Mouse (Mus musculus): Measurements from ENCODE around the gene Asphd1. TPM values are rescaled to one million over a fixed set of nuclear protein-coding genes. Genes with fewer than 3 reads are reported as not detected.
"Not testable (repeated sequence)": the region's sequence is repeated elsewhere in the genome, so short reads cannot be mapped to it uniquely, and the experiment has no call there.

Gene Asphd1
- polyA plus RNA-seq, 1 experiment = 42.4 TPM

GRCm38 (mm10) chr7:126914844-126915243 lies 34.5 kb downstream of the Asphd1 start:
- no peaks in the 10 kb centered on the region for H3K4me1 ChIP-seq (ENCODE audit: control insufficient read depth, insufficient read depth, low read length)
- no peaks in the 10 kb centered on the region for H3K27me3 ChIP-seq (ENCODE audit: control insufficient read depth, insufficient read depth, low read length)
- no peak for TF ChIP-seq CTCF (IDR thresholded peaks at IDR 0.05; ENCODE audit: borderline replicate concordance, insufficient read depth, low read depth, low read length)
- no peak for TF ChIP-seq POLR2A (IDR thresholded peaks at IDR 0.05; ENCODE audit: borderline replicate concordance, insufficient read depth, low read length)
- H3K4me3 ChIP-seq (replicated peaks; ENCODE audit: insufficient read depth, low read depth, low read length) = no peak overlapping the region
- DNase-seq = no peak
- 90% methylated on average over 3 of the region's 3 CpGs for whole genome bisulfite sequencing
- H3K27ac ChIP-seq (ENCODE audit: insufficient read depth, low read length) = no peak overlapping the region

GRCm38 (mm10) chr7:126905590-126905989 lies 43.8 kb downstream of the Asphd1 start:
- TF ChIP-seq CTCF (IDR thresholded peaks at IDR 0.05; ENCODE audit: borderline replicate concordance, insufficient read depth, low read depth, low read length) = no peak
- no peak for TF ChIP-seq POLR2A (IDR thresholded peaks at IDR 0.05; ENCODE audit: borderline replicate concordance, insufficient read depth, low read length)
- Histone ChIP-seq H3K4me1 (ENCODE audit: control insufficient read depth, insufficient read depth, low read length) (no peaks in the 10 kb centered on the region), H3K4me3 (replicated peaks; ENCODE audit: insufficient read depth, low read depth, low read length) (no peak overlapping the region), H3K27me3 (ENCODE audit: control insufficient read depth, insufficient read depth, low read length) (no peaks in the 10 kb centered on the region), H3K27ac (ENCODE audit: insufficient read depth, low read length) (no peak overlapping the region)
- no peak for DNase-seq
- 59% methylated on average over 3 of the region's 3 CpGs for WGBS

GRCm38 (mm10) chr7:126899781-126900180 lies 49.6 kb downstream of the Asphd1 start:
- not testable (repeated sequence) for H3K27ac ChIP-seq (ENCODE audit: insufficient read depth, low read length); DNase-seq; H3K4me1 ChIP-seq (ENCODE audit: control insufficient read depth, insufficient read depth, low read length); H3K27me3 ChIP-seq (ENCODE audit: control insufficient read depth, insufficient read depth, low read length); H3K4me3 ChIP-seq (replicated peaks; ENCODE audit: insufficient read depth, low read depth, low read length)
- 95% methylated on average over 8 of the region's 9 CpGs for WGBS

- Histone ChIP-seq H3K4me3 (replicated peaks; ENCODE audit: insufficient read depth, low read depth, low read length) (peak overlapping the region; percentile 86), H3K27me3 (ENCODE audit: control insufficient read depth, insufficient read depth, low read length) (no peaks in the 10 kb centered on the region), H3K27ac (ENCODE audit: insufficient read depth, low read length) (peak overlapping the region; percentile 94), H3K4me1 (ENCODE audit: control insufficient read depth, insufficient read depth, low read length) (no peaks in the 10 kb centered on the region; the same call in 1 of the 2 replicates)
- TF ChIP-seq POLR2A (IDR thresholded peaks at IDR 0.05; ENCODE audit: borderline replicate concordance, insufficient read depth, low read length) = peak; percentile 99
- no peak for TF ChIP-seq CTCF (IDR thresholded peaks at IDR 0.05; ENCODE audit: borderline replicate concordance, insufficient read depth, low read depth, low read length)
- DNase-seq = peak; percentile 96 to 98
- 11% methylated on average over 37 of the region's 37 CpGs for WGBS
Measured at GRCm38 (mm10) chr7:126898102-126898990, 51.0 kb downstream of the Asphd1 start.

GRCm38 (mm10) chr7:126897390-126898101 lies 51.8 kb downstream of the Asphd1 start:
- no peak for DNase-seq
- no peak for TF ChIP-seq CTCF (IDR thresholded peaks at IDR 0.05; ENCODE audit: borderline replicate concordance, insufficient read depth, low read depth, low read length)
- no peak for TF ChIP-seq POLR2A (IDR thresholded peaks at IDR 0.05; ENCODE audit: borderline replicate concordance, insufficient read depth, low read length)
- Histone ChIP-seq H3K4me1 (ENCODE audit: control insufficient read depth, insufficient read depth, low read length) (no peaks in the 10 kb centered on the region; the same call in 1 of the 2 replicates), H3K27me3 (ENCODE audit: control insufficient read depth, insufficient read depth, low read length) (no peaks in the 10 kb centered on the region), H3K4me3 (replicated peaks; ENCODE audit: insufficient read depth, low read depth, low read length) (peak overlapping the region; percentile 86), H3K27ac (ENCODE audit: insufficient read depth, low read length) (peak overlapping the region; percentile 94)
- 6% methylated on average over 16 of the region's 16 CpGs for WGBS

- H3K4me1 ChIP-seq (ENCODE audit: control insufficient read depth, insufficient read depth, low read length) = no peaks in the 10 kb centered on the region; the same call in 1 of the 2 replicates
- no peak for TF ChIP-seq POLR2A (IDR thresholded peaks at IDR 0.05; ENCODE audit: borderline replicate concordance, insufficient read depth, low read length)
- TF ChIP-seq CTCF (IDR thresholded peaks at IDR 0.05; ENCODE audit: borderline replicate concordance, insufficient read depth, low read depth, low read length) = no peak
- H3K27me3 ChIP-seq (ENCODE audit: control insufficient read depth, insufficient read depth, low read length) = no peaks in the 10 kb centered on the region
- 0 out of 2 replicates have a peak overlapping the region, but pooled peaks have one; percentile 15 for H3K27ac ChIP-seq (ENCODE audit: insufficient read depth, low read length)
- H3K4me3 ChIP-seq (replicated peaks; ENCODE audit: insufficient read depth, low read depth, low read length) = no peak overlapping the region
- DNase-seq = no peak
- 80% methylated on average over 5 of the region's 5 CpGs for WGBS
Measured at GRCm38 (mm10) chr7:126896912-126897311, 52.5 kb downstream of the Asphd1 start.

Other genes starting within 250 kb of the Asphd1 start
- gene Coro1a, start 241.8 kb downstream of the Asphd1 start, polyA plus RNA-seq (2012; rRNA removed) = 110 and 126 TPM in 2 replicates
- gene Mapk3, start 190.0 kb downstream of the Asphd1 start, polyA plus RNA-seq (2012; rRNA removed) = 212 and 229 TPM in 2 replicates
- 6.0 and 8.0 TPM in 2 replicates for gene Gdpd3, start 183.2 kb downstream of the Asphd1 start, polyA plus RNA-seq (2012; rRNA removed)
- 628 and 636 TPM in 2 replicates for gene Ypel3, start 172.6 kb downstream of the Asphd1 start, polyA plus RNA-seq (2012; rRNA removed)
- 2.2 TPM in 2 replicates for gene Tbx6, start 168.1 kb downstream of the Asphd1 start, polyA plus RNA-seq (2012; rRNA removed)
- 110 and 119 TPM in 2 replicates for gene Ppp4c, start 157.1 kb downstream of the Asphd1 start, polyA plus RNA-seq (2012; rRNA removed)
- 193 and 196 TPM in 2 replicates for gene Fam57b, start 151.9 kb downstream of the Asphd1 start, polyA plus RNA-seq (2012; rRNA removed)
- not detected in 2 replicates for gene 4930451I11Rik, start 117.9 kb downstream of the Asphd1 start, polyA plus RNA-seq (2012; rRNA removed)
- 9.7 and 12.1 TPM in 2 replicates for gene Doc2a, start 102.2 kb downstream of the Asphd1 start, polyA plus RNA-seq (2012; rRNA removed)
- gene Hirip3, start 87.6 kb downstream of the Asphd1 start, polyA plus RNA-seq (2012; rRNA removed) = 60.9 and 63.1 TPM in 2 replicates
- gene Ino80e, start 87.2 kb downstream of the Asphd1 start, polyA plus RNA-seq (2012; rRNA removed) = 67.3 and 67.6 TPM in 2 replicates
- gene Taok2, start 64.9 kb downstream of the Asphd1 start, polyA plus RNA-seq (2012; rRNA removed) = 107 and 108 TPM in 2 replicates
- 29.8 and 37.5 TPM in 2 replicates for gene Tmem219, start 26.7 kb downstream of the Asphd1 start, polyA plus RNA-seq (2012; rRNA removed)
- 130 and 140 TPM in 2 replicates for gene Kctd13, start 20.7 kb downstream of the Asphd1 start, polyA plus RNA-seq (2012; rRNA removed)
- 359 and 364 TPM in 2 replicates for gene Sez6l2, start 981 bp upstream of the Asphd1 start, polyA plus RNA-seq (2012; rRNA removed)
- 255 and 281 TPM in 2 replicates for gene Cdipt, start 26.3 kb upstream of the Asphd1 start, polyA plus RNA-seq (2012; rRNA removed)
- gene Cdiptos, start 26.5 kb upstream of the Asphd1 start, polyA plus RNA-seq (2012; rRNA removed) = 0.92 and 1.1 TPM in 2 replicates
- 19.9 and 21.0 TPM in 2 replicates for gene Mvp, start 65.0 kb upstream of the Asphd1 start, polyA plus RNA-seq (2012; rRNA removed)
- gene Pagr1b, start 66.9 kb upstream of the Asphd1 start, polyA plus RNA-seq (2012; rRNA removed) = 2.8 and 5.2 TPM in 2 replicates
- gene Pagr1a, start 67.8 kb upstream of the Asphd1 start, polyA plus RNA-seq (2012; rRNA removed) = 91.6 and 105 TPM in 2 replicates
- 362 and 365 TPM in 2 replicates for gene Gm42742, start 71.5 kb upstream of the Asphd1 start, polyA plus RNA-seq (2012; rRNA removed)
- 600 and 672 TPM in 2 replicates for gene Prrt2, start 71.6 kb upstream of the Asphd1 start, polyA plus RNA-seq (2012; rRNA removed)
- 198 and 213 TPM in 2 replicates for gene Maz, start 77.5 kb upstream of the Asphd1 start, polyA plus RNA-seq (2012; rRNA removed)
- 7.7 and 9.1 TPM in 2 replicates for gene Kif22, start 92.9 kb upstream of the Asphd1 start, polyA plus RNA-seq (2012; rRNA removed)
- gene Zg16, start 137.7 kb upstream of the Asphd1 start, polyA plus RNA-seq (2012; rRNA removed) = 0.34 TPM in 1 of 2 replicates, not detected in the other
- gene AI467606, start 141.8 kb upstream of the Asphd1 start, polyA plus RNA-seq (2012; rRNA removed) = 1.4 and 2.1 TPM in 2 replicates
- 2.1 and 2.2 TPM in 2 replicates for gene Qprt, start 172.6 kb upstream of the Asphd1 start, polyA plus RNA-seq (2012; rRNA removed)
- 0.16 and 0.18 TPM in 2 replicates for gene Spn, start 188.2 kb upstream of the Asphd1 start, polyA plus RNA-seq (2012; rRNA removed)
- gene Cd2bp2, start 246.5 kb upstream of the Asphd1 start, polyA plus RNA-seq (2012; rRNA removed) = 101 and 103 TPM in 2 replicates

Measured in cerebellum, adult 2 months (tissue).